Mouse (Mus musculus) v-Abl transformed pro-B cells (cell line): ENCODE measurements around the gene Qtrt2.

Experiments used
- in situ Hi-C, 2 experiments: fragments of 400-800 bp; cut with MboI; formaldehyde crosslinking; loops; one replicate each; pipeline ENCODE4 v1.15.1; 2025; ENCODE audit not compliant: unreplicated experiment in 2 of 2

Gene Qtrt2

GRCm38 (mm10) chr16:43930577-43930976 lies 4.0 kb upstream of the Qtrt2 start:
- in situ Hi-C loops, result no loop called here

- in situ Hi-C loops, result no loop called here
Measured at GRCm38 (mm10) chr16:43925846-43926245, 763 bp downstream of the Qtrt2 start.

- in situ Hi-C loops, result no loop called here
Measured at GRCm38 (mm10) chr16:43925001-43925558, 1.5 kb downstream of the Qtrt2 start.

- in situ Hi-C loops, result no loop called here
Measured at GRCm38 (mm10) chr16:43922630-43923029, 4.0 kb downstream of the Qtrt2 start.

- in situ Hi-C loops, result no loop called here
Measured at GRCm38 (mm10) chr16:43922024-43922423, 4.6 kb downstream of the Qtrt2 start.

- in situ Hi-C loops, result no loop called here
Measured at GRCm38 (mm10) chr16:43918867-43919266, 7.7 kb downstream of the Qtrt2 start.

- in situ Hi-C loops, result no loop called here
Measured at GRCm38 (mm10) chr16:43908881-43909280, 17.7 kb downstream of the Qtrt2 start.

GRCm38 (mm10) chr16:43900571-43900970 lies 26.0 kb downstream of the Qtrt2 start:
- in situ Hi-C loops, result no loop called here

- in situ Hi-C loops, result no loop called here
Measured at GRCm38 (mm10) chr16:43900138-43900537, 26.5 kb downstream of the Qtrt2 start.

- in situ Hi-C loops, result no loop called here
Measured at GRCm38 (mm10) chr16:43894501-43894900, 32.1 kb downstream of the Qtrt2 start.

GRCm38 (mm10) chr16:43890747-43891336 lies 35.8 kb downstream of the Qtrt2 start:
- in situ Hi-C loops, result no loop called here

- in situ Hi-C loops, result no loop called here
Measured at GRCm38 (mm10) chr16:43890005-43890336, 36.6 kb downstream of the Qtrt2 start.

GRCm38 (mm10) chr16:43889208-43890004 lies 37.2 kb downstream of the Qtrt2 start, which contains the start of gene Ccdc191:
TSS of gene Ccdc191 (plus strand) at chr16:43889800.
- in situ Hi-C loops, result no loop called here

- in situ Hi-C loops, result loop anchor here (5.0 kb wide), 2 partner anchors 175 to 180 kb away; partner anchors contain the start of gene Gramd1c (in 1 of the 2)
Measured at GRCm38 (mm10) chr16:43882329-43882728, 44.3 kb downstream of the Qtrt2 start.

GRCm38 (mm10) chr16:43881636-43882035 lies 45.0 kb downstream of the Qtrt2 start:
- in situ Hi-C loops, result loop anchor here (5.0 kb wide), 2 partner anchors 176 to 181 kb away; partner anchors contain the start of gene Gramd1c (in 1 of the 2)

- in situ Hi-C loops, result loop anchor here (5.0 kb wide), 2 partner anchors 178 to 183 kb away; partner anchors contain the start of gene Gramd1c (in 1 of the 2)
Measured at GRCm38 (mm10) chr16:43879769-43880168, 46.8 kb downstream of the Qtrt2 start.

GRCm38 (mm10) chr16:43871419-43871818 lies 55.2 kb downstream of the Qtrt2 start:
- in situ Hi-C loops, result loop anchor here in 1 of 2 experiments (25.0 kb wide), 1 partner anchor 491 kb away; no protein-coding TSS in a partner anchor

GRCm38 (mm10) chr16:43869805-43870204 lies 56.8 kb downstream of the Qtrt2 start:
- in situ Hi-C loops, result loop anchor here in 1 of 2 experiments (25.0 kb wide), 1 partner anchor 492 kb away; no protein-coding TSS in a partner anchor

- in situ Hi-C loops, result loop anchor here in 1 of 2 experiments (25.0 kb wide), 1 partner anchor 502 kb away; no protein-coding TSS in a partner anchor
Measured at GRCm38 (mm10) chr16:43860624-43861023, 66.0 kb downstream of the Qtrt2 start.

- in situ Hi-C loops, result loop anchor here in 1 of 2 experiments (25.0 kb wide), 1 partner anchor 503 kb away; no protein-coding TSS in a partner anchor
Measured at GRCm38 (mm10) chr16:43858941-43859476, 67.6 kb downstream of the Qtrt2 start.

- in situ Hi-C loops, result loop anchor here in 1 of 2 experiments (25.0 kb wide), 1 partner anchor 512 kb away; no protein-coding TSS in a partner anchor
Measured at GRCm38 (mm10) chr16:43849839-43850238, 76.8 kb downstream of the Qtrt2 start.
